Mouse (Mus musculus) mouse trophoblast stem cell (cell line): ENCODE measurements around the gene Scamp3.

ENCODE experiments used
- in situ Hi-C, 2 experiments: fragments of 300-500 bp; cut with MseI, MboI; formaldehyde crosslinking; loops; 2 replicates in 1 of 2; 3 replicates in 1 of 2; pipeline ENCODE4 v1.15.1; 2025

Gene Scamp3

DNA sequence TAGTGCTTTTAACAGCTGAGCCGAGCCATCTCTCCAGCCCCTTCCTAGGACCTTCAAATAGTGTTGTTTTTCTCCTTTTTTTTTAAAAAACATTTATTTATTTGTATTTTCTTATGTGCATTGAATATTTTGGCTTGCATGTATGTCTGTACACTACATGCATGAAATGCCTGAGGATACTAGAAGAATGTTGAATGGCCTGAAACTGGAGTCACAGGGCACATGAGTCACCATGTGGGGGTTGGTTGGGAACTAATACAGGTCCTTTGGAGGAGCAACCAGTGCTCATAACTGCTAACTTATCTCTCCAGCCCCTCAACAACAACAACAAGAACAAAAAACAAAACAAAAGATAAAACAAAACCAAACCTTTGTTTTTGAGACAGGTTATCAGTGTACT is 14.2 kb upstream of the Scamp3 start:
- in situ Hi-C loops: no loop called here

- in situ Hi-C loops: no loop called here
Measured at GRCm38 (mm10) chr3:89163643-89164245, 13.5 kb upstream of the Scamp3 start.

GRCm38 (mm10) chr3:89164506-89165267 is 12.6 kb upstream of the Scamp3 start, which contains the start of gene Clk2:
Gene Clk2 (plus strand): TSS chr3:89164795.
- in situ Hi-C loops: no loop called here

DNA sequence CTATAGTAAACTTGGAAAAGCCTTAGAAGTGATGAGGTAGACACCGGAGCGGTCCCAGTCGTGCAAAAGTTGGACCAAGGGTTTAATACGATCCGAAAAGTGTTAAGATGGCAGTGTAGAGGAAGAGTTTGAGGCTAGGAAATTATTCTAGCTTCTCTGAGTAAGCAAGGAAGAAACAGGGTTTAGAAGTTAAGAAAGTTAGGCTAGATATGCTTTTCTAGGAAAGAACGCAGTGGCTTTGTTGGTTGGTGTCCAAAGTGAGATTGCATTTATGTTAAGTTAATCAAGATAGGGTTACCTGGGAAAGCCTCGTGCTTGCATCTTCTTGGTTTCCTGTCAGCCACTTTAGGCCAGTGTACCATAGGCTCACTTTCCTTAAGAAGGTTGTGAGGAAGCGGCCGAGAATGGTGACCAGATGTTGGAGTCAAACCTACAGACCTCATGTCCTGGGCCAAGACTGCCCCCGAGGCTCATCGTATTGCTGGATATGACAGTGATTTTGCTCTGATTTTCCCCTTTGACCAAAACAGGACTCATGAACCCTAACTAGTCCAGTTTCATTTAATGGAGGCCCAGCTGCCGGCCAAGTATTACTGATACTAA is 11.9 kb upstream of the Scamp3 start:
- in situ Hi-C loops: no loop called here

DNA sequence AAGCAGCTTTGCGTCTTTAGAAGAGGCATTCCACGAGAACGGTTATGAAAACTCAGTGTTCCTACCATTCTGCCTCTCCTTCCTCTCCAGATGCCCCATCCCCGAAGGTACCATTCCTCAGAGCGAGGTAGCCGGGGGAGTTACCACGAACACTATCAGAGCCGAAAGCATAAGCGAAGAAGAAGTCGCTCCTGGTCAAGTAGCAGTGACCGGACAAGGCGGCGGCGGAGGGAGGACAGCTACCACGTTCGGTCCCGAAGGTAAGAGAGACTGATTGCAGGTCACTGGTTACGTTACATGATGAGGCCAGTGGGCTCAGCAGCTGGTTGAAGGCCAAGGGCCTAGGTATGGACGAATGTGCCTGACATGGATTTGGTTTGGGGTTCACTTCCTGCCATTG is 10.3 kb upstream of the Scamp3 start:
- in situ Hi-C loops: no loop called here

GRCm38 (mm10) chr3:89174844-89175243 is 2.4 kb upstream of the Scamp3 start:
- in situ Hi-C loops: no loop called here

DNA sequence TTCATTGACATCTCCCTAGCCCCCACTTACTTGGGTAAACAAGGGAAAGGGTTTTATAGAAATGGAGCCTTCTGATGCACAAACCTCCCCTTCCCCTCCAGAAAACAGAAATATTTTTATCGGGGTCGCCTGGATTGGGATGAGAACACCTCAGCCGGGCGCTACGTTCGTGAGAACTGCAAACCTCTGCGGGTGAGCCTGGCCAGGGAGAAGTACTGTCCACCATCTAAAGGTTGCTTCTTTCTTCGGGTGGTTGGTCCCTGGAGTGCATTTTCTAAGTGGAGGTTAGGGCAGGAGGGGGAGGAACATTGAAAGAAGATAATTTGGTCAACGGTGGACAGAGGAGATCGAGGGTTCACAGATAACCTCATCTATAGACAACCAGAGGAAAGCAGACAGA is 1.7 kb upstream of the Scamp3 start:
- in situ Hi-C loops: no loop called here

DNA sequence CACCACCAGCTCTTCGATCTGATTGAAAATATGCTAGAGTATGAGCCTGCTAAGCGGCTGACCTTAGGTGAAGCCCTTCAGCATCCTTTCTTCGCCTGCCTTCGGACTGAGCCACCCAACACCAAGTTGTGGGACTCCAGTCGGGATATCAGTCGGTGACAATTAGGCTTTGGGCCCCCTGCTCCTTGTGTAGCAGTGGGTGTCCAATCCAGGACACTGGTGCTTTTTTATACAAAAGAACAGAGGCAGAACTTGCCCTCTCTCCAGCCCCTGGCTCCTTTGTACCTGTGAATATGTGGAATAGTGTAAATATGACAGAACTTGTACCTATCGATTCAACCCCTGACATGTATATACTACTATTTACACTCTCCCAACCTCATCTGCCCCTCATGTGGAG is 852 bp upstream of the Scamp3 start:
- in situ Hi-C loops: no loop called here

GRCm38 (mm10) chr3:89178107-89178385 is 773 bp downstream of the Scamp3 start:
- in situ Hi-C loops: no loop called here

DNA sequence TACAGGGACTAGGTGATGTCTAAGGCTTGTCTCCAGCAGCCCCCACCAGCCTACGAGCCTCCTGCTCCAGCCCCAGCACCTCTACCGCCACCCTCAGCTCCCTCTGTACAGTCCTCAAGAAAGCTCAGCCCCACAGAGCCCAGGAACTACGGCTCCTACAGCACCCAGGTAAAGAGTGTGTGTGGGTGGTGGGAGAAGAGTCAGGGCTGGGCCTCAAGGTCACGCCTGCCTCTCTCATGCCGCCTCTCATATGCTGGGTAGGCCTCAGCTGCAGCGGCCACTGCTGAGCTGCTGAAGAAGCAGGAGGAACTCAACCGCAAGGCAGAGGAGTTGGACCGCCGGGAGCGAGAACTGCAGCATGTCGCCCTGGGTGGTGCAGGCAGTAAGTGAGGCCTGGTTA is 1.8 kb downstream of the Scamp3 start:
- in situ Hi-C loops: no loop called here

DNA sequence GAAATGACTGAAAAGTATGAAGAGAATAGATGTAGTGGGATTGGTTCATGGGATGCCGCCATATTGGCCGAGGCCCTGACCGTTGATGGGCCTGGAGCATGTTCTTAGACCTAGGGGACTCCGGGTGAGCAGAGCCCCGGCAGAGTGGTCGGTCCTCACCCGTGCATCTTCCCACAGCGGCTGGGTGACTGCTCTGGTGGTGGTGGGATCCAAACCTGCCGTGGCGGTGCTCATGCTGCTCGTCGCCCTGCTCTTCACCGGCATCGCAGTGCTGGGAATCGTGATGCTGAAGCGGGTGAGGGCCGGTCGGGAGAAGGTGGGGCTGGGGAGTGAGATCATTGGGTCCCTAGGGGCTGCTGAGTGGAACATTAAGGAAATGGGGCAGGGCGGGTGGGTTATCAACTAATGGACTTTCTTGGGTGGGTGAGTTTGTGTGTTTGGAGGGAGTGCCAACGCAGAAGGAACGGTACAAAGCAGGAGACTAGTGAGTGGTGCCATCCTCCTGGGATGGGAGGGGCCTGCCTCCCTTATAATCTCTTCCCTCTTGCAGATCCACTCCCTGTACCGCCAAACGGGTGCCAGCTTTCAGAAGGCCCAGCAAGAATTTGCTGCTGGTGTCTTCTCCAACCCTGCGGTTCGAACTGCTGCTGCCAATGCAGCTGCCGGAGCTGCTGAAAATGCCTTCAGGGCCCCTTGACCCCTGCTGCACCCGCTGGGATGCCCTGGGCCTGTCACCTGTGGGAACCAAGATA is 4.7 kb downstream of the Scamp3 start:
- in situ Hi-C loops: no loop called here

DNA sequence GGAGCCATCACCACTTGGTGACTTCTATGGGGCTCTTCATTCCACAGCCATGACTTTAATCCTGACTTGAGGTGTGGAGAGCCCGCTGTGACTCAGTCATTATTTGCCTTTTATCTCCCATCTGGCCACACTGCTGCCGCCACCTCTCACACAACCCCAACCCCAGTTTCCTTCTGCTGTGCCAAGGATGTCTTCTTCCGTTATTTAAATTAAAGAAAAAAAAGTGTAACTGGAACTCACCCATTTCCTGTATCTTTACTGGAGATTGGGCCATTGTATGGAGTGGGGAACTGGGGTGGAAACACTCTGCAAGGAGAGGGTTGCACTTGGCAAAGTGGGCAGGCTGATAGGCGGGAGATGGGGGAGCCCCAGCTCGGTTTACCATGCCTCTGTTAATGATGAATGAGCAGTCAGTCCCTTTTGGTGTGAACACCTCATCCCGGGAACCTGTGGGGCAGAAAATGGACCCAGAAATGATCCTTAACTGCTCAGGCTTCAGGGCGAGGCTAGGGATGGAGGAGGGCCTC is 5.3 kb downstream of the Scamp3 start:
- in situ Hi-C loops: no loop called here

- in situ Hi-C loops: no loop called here
Measured at GRCm38 (mm10) chr3:89183058-89183958, 6.0 kb downstream of the Scamp3 start, which contains the start of gene Fam189b. Gene Fam189b (plus strand): TSS chr3:89183143.

GRCm38 (mm10) chr3:89183959-89184315 is 6.7 kb downstream of the Scamp3 start:
- in situ Hi-C loops: no loop called here

DNA sequence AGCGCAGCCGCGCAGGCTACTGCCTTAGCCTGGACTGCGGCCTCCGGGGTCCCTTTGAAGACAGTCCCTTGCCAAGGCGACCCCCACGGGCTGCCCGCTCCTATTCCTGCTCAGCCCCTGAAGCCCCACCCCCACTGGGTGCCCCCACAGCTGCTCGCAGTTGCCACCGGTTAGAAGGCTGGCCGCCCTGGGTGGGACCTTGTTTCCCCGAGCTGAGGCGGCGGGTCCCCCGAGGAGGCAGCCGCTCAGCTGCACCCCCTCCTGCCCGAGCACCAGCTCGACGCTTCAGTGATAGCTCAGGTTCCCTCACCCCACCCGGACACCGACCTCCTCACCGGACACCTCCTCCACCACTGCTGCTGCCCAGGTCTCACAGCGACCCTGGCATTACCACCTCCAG is 9.9 kb downstream of the Scamp3 start:
- in situ Hi-C loops: no loop called here

DNA sequence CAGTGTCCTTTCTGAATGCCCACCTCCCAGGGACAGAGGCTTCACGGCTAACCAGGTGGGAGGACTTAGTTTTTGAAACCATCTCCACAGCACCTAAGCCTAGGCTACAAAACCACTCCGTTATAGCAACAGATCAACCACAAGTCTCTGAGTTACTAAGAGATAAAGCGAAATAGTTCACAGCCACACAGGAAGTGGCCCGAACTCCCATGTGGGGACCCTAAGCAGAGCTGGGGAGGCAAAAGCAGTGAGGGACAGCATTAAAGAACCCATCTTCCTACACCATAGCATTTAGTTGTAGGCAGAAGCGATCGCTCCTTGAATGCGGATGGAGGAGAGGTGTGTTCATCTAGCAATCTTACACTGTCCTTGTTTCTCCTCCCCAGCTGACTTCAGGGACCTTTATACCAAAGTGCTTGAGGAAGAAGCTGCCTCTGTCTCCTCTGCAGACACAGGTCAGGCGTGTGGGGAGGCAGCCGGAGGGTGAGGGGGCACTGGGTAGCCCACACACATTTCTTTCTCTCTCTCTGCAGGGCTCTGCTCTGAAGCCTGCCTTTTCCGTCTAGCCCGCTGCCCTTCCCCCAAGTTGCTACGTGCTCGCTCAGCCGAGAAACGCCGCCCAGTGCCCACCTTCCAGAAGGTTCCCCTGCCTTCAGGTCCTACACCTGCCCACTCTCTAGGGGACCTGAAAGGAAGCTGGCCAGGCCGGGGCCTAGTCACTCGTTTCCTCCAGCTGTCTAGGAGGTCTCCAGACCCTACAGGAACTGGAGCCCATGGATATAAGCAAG is 10.6 kb downstream of the Scamp3 start:
- in situ Hi-C loops: no loop called here

GRCm38 (mm10) chr3:89188478-89188875 is 11.2 kb downstream of the Scamp3 start:
- in situ Hi-C loops: no loop called here

DNA sequence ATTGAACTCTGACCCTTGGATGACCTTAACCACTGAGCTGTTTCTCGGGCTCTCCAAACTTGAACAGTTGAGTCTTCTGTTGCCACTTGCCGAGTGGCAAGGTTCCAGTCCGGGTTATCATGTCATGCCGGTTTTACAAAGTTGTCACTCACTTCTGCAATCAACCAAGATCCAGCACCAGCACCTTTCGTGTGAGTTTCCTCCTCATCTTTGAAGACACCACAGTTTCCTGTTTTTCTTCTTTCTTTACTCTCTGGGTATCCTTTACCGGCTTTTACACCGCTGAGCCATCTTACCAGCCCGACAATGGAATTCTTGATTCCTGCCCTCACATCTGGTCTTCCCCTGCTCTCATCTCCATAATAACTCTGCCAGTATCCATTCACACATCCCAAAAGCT is 13.2 kb downstream of the Scamp3 start:
- in situ Hi-C loops: no loop called here

- in situ Hi-C loops: no loop called here
Measured at GRCm38 (mm10) chr3:89193351-89193750, 16.1 kb downstream of the Scamp3 start.

DNA sequence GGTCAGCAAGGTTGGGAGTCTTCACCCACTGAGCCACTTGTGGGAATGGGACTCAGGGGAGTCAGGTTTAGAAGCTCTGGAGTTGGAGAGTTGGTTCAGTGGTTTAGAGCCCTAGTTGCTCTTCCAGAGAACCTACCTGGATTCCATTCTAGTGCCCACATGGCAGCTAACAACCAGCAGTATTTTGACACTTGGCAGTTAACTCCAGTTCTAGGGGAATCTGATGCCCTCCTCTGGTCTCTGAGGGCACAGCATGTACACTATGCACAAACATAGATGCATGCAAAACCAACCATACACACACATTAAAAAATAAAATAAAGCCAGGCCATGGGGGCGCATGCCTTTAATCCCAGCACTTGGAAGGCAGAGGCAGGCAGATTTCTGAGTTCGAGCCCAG is 16.6 kb downstream of the Scamp3 start:
- in situ Hi-C loops: no loop called here
